Mouse (Mus musculus) retina, embryonic 14.5 days (tissue): ENCODE measurements around the gene Ubr4.
"Not testable (repeated sequence)": the region's sequence is repeated elsewhere in the genome, so short reads cannot be mapped to it uniquely, and the experiment has no call there.

Experiments
- DNase-seq: peaks from one replicate; pipeline ENCODE4 v3.0.0-alpha.2; 2015; ENCODE audit warnings: low spot score

Gene Ubr4

GRCm38 (mm10) chr4:139487085-139487484 is 134.7 kb downstream of the Ubr4 start:
- DNase-seq, result no peak

DNA sequence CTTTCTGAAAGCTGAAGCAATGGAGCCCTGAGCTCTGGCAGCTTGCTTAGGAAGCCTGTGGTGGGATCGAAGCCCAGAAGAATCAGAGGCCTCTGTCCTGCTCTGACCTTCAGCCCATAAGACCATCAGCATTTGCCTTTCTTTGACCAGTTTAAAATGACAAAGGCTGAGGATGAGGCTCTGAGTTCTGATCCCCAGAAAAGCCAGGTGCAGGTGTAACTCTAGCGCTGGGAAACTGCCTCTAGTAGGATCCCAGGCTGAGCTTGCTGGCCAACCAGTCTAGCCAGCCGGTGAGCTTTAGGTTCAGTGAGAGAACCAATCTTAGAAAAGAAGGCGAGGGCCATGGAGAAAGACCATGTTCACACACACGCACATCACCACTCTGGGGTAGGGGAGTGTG is 135.9 kb downstream of the Ubr4 start:
- no peak for DNase-seq

DNA sequence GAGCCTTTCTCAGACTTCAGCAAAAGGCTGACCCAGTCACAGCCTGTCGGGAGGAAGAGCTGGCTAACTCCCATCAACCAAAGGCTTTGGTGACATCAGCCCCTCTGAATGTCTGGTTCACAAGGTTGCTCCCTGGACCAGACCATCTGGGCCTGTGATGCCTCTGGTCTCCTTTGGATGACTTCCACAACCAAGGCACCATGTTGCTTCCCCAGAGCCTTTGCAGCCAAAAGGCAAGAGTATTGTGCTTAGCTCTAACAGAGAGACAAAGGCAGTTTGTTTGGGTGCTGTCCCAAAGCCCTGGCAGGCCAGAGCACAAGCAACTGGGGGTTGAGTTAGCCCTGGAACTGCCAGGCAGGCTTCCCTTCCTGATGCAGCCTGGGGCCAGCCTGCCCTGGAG is 137.5 kb downstream of the Ubr4 start:
- DNase-seq, result no peak

- DNase-seq, result no peak
Measured at GRCm38 (mm10) chr4:139490413-139491055, 138.1 kb downstream of the Ubr4 start.

DNA sequence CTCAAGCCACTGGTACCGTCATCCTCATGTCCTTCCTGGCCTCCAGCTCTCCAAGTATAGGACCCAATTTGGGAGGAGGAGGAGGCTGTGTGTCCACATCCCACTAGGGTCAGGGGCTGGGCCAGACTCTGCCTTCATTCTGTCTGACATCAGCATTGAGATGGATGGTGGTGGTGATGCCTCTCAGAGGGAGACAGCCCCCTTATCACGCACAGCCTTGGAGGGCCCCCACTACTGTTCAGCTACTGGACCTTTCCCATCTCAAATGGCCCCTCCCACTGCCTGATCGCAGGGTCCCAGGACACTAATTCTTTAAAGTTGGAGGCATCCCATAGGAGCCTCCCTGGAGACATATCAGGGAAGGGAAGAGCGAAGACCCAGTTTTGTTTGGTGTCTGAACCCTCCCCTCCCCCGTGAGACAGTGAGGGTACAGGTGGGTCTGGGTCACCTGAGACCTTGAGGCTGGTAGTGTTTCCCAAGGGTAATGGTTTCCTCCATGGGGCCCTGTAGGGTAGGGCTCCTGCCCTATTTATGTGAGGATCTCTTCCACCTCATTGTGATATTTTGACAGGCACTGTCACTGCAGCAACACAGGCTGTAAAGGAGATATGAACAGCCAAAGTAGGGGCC is 139.2 kb downstream of the Ubr4 start:
- DNase-seq, result no peak

DNA sequence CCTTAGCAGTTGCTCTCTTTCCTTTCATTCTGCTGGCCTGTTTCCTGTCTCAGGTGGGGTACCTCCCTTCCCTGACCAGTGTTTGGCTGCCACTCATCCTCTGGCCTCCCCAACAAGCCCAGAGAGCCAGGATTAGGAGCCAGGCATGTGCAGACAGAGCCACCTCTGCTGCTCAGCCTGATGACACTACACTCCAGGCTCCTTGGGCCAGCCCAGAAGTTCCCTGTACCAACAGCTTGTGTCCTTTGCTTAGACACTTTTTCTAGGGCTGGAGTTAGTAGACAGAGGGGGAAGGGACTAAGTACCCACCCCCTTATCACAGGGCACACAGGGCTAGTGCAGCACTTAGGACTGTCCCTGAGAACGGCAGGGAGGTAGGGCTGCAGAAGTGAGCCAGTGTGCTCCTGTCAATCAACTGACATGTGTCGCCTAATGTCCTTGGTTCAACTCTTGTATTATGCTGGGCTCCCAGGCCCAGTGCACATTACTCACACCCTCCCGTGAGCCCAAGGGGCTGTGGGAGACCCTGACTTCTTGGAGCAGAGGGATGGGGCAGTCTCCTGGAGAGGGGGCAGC is 139.9 kb downstream of the Ubr4 start:
- DNase-seq, result no peak

- DNase-seq, result no peak
Measured at GRCm38 (mm10) chr4:139493227-139494025, 141.0 kb downstream of the Ubr4 start.

DNA sequence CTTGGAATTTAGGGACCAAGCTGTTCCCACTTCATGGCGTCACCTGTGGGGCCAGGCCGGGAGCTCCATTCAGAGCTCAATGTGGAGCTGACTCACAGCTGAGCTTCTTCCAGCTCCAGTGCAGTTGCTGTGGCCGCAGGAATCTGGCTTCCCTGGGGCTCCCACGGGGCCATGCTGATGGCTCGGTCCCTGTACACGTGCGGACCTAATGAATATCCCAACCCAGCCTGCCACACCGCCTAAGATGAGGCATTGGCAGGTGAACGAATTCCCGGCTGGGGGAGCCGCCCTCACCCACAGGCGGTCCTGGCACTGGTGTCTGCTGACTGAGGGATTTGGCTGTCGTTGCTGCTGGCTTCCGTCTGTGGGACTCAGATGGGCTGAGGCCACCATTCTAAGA is 148.4 kb downstream of the Ubr4 start:
- no peak for DNase-seq

GRCm38 (mm10) chr4:139501702-139502101 is 149.3 kb downstream of the Ubr4 start:
- DNase-seq, result no peak

DNA sequence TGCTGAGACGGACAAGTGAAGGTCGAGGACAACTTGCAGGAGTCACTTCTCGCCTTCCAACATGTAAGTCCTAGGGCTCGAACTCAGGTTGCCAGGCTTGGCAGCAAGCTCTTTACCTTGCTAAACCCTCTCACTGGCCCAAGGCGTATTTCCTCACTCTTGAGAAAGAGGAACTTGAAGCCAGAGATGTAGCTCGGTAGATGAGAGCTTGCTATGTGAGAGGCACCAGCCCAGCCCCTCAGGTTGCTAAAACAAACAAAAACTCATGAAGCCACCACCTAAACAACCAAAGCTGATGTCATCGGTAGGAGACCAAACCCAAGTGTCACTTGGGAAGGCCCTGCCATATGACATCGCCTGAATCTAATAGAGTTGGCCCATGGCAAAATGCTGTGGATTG is 151.5 kb downstream of the Ubr4 start:
- DNase-seq, result no peak

DNA sequence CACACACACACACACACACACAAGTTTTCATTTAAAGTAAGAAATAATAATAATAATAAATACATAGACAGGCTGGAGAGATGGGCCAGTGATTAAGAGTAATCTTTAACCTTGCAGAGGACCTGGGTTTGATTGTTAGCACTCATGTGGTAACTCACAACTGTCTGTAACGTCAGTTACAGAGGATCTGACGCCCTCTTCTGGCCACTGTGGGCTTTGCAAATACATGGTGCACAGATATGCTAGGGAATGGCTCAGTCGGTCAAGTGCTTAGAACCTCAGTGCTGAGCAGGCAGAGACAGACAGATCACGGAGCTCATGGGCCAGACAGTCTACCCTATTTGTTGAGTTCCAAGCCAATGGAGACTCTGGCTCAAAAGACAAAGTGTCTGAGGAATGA is 153.3 kb downstream of the Ubr4 start:
- DNase-seq, result no peak

- DNase-seq, result no peak
Measured at GRCm38 (mm10) chr4:139506727-139507126, 154.3 kb downstream of the Ubr4 start.

GRCm38 (mm10) chr4:139509069-139509468 is 156.7 kb downstream of the Ubr4 start:
- DNase-seq, result no peak

DNA sequence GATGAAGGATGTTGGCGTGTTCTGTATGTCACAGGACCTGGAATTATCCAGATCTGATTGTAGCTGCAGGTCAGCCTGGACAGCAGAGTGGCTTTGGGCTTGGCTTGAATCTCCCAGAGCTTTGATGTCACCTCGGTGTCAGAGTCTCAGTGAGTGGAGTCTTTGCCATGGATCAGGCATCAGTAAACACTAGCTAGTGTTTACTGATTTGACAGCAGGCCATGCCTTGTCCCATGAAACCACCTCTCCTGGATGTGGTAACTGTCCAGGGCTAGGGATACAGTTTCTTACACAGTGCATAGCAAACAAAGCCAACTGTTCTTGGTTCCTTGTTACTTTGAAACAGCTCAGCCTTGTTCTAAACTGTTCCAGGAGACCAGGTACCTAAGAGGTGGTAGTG is 159.1 kb downstream of the Ubr4 start:
- DNase-seq, result no peak

DNA sequence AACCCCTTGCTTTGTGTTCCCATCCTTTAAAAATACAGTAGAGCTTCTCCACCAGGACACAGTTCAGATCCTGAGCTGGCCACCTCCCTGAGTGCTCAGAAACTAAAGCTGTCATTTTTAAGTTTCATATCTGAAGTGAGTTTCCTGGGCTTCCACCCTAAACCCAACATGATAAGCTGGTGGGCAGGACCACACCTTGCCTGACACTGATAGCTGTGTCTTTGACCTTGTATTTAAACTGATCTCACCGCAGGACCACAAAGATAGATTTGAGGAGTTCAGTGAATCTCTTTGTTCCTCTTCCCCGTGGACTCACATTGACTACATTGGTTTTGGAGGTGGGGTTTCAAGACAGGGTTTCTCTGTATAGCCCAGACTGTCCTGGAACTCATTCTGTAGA is 160.6 kb downstream of the Ubr4 start:
- no peak for DNase-seq

DNA sequence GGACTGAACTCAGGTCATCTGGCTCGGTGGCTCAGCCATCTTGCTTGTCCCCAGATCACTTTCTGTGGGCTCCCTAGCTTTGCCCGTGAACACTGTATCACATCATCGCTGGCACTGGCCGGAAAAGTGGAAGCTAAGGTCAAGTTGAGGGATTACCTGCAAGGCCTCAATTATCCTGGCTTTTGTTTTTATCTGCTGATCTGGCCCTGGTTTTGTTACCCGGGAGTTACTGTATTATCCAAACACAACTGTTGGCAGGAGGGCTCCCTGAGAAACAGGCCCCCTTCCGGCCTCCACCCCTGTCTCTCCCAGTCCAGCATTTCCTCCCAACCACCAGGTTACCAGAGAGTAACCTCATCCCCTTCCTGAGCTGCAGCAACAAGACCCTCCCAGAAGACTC is 166.8 kb downstream of the Ubr4 start:
- no peak for DNase-seq

- DNase-seq, result no peak
Measured at GRCm38 (mm10) chr4:139521926-139522325, 169.5 kb downstream of the Ubr4 start.

DNA sequence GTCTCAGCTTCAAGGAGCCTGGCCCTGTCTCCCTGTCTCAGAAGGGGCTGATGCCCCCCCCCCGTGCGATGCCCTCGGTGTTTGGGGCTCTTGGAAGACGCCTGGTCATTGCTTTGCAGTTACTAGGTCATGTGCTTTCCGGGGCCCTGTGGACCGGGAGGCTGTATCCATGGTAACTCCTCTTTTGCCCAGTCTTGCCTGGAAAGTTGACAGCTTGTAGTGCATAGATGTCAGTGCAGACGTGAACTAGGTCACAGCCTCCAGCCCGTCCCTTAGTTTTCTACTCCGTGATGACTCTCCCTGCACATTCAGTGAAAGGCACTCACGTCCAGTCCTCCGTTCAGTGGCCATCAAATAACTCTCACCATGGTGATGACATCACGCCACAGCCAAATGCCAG is 174.1 kb downstream of the Ubr4 start:
- peak; percentile 47 for DNase-seq

GRCm38 (mm10) chr4:139530248-139530647 is 177.8 kb downstream of the Ubr4 start, which contains the start of gene Iffo2:
Iffo2 (plus strand) TSS chr4:139530548.
- not testable (repeated sequence) for DNase-seq

- no peak for DNase-seq
Measured at GRCm38 (mm10) chr4:139532081-139532480, 179.7 kb downstream of the Ubr4 start.

GRCm38 (mm10) chr4:139535127-139535695 is 182.8 kb downstream of the Ubr4 start:
- peak; percentile 22 for DNase-seq

GRCm38 (mm10) chr4:139535719-139536118 is 183.3 kb downstream of the Ubr4 start:
- DNase-seq, result no peak
